Mouse (Mus musculus) right cerebral cortex, postnatal 36 days (tissue): ENCODE data around the gene Eya4.
A peak's percentile ranks its signal among the peaks of the same experiment; 100 is the strongest.

ENCODE experiments used
- DNase-seq, 2 experiments: peaks; one replicate each; pipeline ENCODE4 v3.0.0; 2022; ENCODE audit warnings: low spot score in 2 of 2, mixed read lengths in 1 of 2

The Eya4 gene

DNA sequence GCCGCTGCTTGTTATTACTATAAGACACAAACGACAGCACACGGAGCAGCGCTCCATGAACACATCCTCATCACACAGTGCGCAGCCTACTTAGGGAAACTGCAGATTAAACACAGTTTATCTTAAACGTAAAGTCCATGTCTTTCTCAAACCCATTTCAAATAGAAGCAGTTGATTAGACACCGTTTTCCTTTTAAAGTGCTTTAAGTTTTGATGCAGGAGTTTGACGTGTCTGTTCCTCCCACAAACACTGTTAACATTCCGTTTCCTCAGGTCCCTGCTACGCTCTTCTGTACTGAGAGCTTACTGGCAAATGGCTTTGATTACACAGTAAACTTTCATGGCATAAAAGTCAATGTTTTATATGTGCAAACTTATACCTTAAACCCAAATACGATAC, 191.4 kb downstream of the Eya4 start:
- DNase-seq = no peak

DNA sequence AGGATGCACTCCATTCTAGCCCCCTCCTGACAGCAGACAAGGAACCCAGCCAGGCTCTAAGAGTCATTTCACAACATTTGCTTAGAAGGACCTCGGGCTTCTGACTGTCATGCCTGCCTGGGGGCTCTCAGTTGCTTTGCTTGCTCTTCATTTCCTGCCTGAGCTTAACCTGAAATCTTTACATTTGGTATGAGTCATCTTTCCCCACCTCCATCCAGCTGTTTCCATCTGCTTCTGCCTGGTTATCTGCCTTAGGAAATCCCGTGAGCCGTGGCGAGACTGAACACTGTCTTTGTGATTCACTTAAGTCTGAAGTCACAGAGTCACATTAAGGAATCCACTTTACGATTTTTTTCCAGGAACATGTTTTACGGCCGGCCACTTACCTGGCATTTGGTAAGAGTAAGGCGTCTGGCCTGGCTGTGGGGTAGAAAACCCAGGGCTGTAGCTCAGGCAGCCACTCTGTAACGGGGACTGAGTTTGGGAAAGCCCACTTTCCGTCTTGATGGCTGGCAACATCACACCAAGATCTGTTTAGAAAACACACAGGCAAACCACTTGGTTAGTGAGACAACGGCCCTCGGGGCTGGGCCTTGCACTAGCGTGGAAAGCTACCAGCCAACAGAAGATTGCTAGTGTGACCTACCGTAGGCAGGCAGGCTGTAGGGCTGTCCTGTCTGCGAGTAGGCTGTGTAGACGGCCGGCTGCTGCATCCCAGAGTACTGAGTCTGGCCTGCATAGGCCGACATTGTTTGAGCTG, 193.5 kb downstream of the Eya4 start:
- DNase-seq = no peak

DNA sequence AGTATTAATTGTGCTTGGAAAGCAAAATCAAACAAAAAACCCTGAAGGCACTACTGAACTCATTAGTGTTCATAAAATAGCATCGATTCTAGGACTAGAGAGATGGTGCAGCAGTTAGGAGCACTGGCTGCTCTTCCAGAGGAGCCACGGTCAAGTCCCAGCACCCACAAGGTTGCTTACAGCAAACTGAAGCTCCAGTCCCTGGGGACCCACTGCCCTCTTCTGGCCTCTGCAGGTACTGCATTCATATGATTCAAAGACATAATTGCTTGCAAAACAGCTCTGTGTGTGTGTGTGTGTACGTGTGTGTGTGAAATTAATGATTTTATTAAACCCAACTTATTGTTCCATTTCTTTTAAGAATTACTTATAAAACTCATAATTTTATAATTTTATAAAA, 200.2 kb downstream of the Eya4 start:
- no peak for DNase-seq

DNA sequence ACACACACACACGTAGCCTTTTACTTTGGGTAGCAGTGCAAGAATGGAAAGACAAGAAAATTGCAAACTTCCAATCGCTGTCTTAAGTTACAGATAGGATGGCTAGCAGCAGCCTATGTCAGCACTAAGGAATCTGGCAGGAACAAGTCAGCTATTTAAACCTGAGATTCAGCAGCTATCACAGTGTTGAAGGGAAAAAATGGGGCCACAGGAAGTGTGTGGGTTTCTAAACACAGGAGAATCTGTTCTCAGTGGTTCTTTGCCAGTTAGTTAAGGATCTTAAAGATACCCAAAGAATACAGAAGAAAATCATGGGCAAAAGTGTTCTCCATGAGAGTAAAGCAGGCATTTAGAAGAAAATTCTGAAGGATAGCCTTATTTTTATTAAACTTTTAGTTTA, 206.0 kb downstream of the Eya4 start:
- peak; percentile 30 to 72 for DNase-seq

DNA sequence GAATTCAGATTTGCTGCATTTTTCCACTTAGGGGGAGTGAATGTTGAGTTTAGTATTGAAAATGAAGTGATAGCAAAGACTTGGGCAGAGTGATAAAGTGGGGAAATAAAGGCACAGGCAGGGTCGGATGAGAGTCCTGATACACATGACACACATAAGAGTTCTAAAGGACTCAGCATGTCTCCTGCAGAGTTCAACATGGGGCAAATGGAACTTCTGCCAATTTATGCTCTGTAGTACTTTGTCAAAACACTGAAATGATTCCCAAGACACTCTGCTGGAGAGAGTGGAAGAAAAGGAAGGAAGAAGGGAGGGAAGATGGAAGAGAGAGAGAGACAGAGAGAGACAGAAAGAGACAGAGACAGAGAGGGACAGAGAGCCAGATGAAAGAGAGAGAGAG, 222.6 kb downstream of the Eya4 start:
- DNase-seq = no peak

DNA sequence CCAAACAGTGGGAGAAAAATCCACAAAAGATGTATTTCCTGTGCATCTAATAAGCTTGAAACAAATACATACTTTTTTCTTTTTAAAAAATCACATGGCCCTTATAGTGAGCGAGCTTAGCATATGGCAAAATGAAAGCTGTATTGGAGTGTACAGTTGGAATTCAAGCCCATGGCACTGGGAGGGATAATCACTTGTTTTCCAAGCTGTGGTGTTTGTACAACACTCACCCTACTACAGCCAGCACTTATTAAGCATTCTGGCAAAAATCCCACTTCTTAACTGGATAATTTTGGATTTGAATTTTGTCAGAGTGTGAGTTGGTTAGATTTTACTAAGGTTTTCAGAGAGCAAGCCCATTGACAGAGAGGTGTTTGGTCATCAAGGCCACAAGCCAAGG, 223.4 kb downstream of the Eya4 start:
- no peak for DNase-seq

DNA sequence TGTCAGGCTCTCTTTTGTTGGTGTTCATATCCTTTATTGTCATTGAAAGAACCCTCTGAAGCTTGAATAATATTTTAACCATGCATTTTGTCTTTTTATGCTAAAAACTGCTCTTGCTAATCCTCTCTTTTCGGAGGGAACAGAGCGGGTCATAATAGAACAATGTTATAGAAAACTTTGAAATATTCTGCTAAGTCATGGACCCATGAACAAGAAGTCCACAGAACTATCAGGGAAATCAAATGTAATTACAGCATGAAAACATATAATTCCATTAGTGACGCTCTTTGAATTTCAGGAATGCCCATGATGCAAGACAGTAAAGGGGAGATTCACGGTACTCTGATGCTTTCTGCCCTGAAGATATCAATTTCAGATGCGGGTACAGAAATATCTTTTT, 224.1 kb downstream of the Eya4 start:
- DNase-seq = no peak

DNA sequence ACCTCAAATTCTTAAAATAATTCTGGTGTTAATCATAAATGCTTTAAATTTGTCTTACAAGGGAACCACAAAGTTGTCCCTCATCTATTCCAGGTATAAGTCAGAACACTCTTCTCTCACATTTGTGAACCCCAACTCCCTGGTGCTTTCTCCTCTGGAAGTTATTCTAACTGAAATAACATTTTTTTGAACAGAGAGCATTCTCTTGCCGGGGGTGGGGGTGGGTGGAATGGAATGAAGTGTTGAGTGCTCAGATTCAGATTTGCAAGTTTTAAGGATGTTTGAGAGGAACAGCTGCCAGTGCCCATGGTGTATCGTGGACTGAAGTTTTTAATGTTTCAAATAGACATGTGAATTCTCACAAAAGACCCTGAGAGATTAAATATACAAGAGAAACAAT, 230.1 kb downstream of the Eya4 start:
- DNase-seq = no peak

DNA sequence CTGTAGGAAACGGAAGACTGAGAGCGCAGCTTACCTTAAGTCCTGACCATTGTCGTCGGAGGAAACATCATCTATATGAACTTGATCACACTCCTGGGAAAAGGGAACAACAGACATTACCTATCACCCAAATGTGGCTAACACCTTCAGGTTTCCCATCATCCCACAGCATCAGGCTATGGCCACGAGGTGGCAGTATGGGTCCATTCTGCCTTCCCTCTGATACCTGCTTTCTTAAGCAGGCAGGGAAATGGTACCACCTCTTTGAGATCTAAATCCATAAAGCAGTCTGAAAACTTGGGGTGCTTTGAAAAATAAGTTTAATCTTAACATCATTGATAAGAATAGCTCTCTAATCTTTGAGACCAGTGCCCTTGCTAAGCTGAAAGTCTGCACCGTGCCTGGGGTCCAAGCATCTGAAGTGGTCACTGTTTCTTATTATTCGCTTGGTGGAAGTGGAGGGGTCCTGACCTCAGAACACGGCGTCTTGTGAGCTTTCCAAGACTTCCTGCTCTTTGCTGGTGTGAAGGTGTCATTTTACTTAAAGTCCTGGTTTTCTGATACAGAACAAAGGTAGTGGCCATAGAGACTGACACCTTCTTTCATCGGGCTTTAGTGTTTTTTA, 233.7 kb downstream of the Eya4 start:
- DNase-seq = peak; percentile 36 to 70

DNA sequence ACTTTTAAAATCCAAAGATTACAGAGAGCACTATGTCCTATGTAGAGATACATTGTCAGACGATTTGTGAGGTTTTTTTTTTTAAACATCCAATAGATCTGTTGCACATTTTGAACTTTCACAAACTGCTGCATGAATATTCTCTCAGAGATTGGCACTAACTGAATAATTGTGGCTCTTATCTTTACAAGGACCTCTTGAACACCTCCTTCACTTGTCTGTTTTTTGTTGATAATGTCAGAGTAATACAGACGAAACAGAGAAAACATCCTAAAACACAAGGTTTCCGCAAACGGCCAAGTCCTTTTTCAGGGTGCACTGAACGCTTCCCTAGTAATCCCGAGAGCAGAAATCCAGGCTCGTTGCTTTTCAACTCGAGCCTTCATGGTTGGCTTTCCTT, 234.5 kb downstream of the Eya4 start:
- DNase-seq = no peak

DNA sequence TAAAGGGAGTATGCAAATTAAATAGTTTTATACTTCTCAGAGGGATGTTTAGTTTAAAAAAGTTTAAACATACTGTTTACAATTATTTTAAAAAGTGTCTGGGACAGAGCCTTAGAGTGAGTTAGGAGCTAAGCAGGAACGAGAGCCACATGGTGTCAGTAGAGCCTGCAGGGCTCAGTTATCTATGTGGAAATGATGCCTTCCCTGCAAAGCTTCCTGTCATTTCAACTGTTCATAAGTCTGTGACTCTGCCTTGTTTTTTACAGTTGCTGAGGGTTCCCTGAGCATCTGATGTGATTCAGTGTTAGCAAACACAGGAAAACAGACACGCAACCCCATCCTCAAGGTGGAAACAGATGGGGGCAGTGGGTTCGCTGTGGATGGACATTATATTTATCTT, 235.3 kb downstream of the Eya4 start:
- no peak for DNase-seq

DNA sequence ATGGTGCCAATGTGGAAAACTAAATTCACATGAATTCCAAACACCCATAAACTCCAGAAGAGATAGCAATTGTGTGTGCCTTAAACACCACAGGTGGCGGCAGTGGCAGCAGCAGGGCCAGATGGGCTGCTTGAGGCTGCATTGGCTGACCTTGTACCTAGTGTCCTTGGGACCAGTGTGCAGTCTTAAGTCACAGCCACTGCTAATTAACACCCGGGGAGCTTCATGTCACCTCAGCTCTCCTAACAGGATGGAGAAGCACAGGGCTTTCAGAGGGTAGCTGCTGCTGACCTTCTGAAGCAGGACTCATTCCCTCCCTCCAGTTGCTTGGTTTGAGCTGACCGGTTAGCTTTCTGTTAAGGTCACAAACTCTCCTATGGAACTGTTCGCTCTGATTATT, 242.5 kb downstream of the Eya4 start:
- DNase-seq = no peak

DNA sequence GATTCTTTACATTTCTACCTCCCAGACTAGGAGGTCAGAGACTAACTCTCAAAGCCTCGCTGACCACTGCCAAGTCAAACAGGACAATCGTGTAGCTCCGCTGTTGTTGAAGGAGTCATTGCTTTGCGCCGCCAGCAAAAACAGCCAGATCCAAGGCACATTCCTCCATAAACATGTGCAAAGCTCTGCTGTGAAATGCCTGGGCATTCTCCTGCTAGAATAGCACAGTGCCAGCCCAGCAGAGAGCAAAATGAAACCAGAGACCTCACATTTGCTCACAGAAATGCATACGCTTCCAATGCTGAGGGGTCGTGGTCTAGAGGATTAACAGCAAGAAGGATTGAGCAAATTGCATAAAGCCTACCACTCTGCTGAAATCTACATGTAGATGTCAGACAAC, 258.1 kb downstream of the Eya4 start:
- no peak for DNase-seq

DNA sequence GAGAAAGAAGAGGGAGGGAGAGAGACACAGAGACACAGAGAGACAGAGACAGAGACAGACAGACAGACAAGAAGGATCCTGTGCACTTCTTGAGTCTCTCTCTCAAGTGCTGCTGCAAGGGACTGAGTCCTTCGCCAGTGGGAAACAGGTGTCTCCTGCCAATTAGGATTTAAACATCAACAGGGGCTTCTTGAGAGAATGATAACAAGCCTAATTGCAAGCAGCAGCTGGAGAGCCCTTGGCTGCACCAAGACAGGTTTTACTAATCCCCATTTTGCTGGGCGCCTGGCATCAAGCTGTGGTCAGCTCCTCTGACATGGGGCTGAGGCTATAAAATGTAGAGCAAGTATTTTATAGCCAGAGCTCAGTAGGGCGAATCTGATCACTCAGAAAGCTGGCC, 259.0 kb downstream of the Eya4 start:
- DNase-seq = no peak

DNA sequence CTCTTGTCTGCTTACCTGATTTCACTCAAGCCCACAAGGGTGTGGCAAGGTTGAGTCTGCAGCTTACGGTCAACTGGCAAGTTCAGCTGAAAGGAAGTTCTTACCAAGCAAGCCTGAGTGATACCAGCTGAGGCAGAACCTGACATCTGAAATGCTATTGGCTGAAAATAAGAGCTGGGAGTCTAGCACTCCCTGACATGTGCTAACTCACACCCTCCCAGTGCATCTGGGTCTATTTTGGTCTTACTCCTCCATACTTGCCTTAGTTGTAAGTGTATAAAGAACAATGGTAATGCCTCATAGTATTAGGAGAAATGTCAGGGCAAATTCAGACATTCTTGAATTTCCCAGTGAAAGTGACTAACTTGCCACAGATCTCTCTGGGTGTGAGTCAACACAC, 260.3 kb downstream of the Eya4 start:
- no peak for DNase-seq

DNA sequence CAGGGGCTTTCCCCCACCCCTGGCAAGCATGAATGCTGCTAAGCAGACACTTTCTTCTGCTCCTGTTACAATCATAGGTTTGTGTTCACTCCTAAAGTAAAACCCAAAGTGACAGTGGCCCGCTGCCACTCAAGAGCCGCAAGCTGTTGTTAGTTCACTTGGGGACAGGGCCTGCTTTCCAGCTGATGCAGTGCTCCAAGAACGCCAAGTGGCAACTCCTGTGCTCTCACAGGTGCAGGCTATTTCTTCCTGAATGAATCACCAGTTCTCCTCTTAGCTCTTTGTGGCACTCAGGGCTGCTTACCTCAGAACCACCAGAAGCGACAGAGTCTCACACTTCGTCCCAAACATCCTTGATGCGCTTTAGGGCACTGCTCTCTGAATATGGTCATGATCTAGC, 261.3 kb downstream of the Eya4 start:
- no peak for DNase-seq

DNA sequence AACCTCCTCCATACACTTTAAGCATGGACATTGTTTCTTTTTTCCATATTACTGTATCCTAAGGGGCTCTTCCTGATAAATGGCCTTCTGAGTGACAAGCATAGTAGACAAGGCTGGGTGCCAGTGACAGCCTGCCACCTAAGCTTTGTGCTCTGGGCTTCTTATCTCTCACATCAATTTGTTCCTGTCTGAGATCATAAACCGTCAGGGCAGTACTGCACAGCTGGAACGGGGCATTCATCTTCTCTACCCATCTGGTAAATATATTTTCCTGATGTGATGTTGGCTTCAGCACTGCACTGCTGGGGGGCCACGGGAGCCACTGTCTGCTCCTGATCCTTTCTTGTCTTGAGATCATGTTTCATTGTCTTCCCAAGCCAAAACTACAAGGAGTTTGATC, 261.8 kb downstream of the Eya4 start:
- no peak for DNase-seq

DNA sequence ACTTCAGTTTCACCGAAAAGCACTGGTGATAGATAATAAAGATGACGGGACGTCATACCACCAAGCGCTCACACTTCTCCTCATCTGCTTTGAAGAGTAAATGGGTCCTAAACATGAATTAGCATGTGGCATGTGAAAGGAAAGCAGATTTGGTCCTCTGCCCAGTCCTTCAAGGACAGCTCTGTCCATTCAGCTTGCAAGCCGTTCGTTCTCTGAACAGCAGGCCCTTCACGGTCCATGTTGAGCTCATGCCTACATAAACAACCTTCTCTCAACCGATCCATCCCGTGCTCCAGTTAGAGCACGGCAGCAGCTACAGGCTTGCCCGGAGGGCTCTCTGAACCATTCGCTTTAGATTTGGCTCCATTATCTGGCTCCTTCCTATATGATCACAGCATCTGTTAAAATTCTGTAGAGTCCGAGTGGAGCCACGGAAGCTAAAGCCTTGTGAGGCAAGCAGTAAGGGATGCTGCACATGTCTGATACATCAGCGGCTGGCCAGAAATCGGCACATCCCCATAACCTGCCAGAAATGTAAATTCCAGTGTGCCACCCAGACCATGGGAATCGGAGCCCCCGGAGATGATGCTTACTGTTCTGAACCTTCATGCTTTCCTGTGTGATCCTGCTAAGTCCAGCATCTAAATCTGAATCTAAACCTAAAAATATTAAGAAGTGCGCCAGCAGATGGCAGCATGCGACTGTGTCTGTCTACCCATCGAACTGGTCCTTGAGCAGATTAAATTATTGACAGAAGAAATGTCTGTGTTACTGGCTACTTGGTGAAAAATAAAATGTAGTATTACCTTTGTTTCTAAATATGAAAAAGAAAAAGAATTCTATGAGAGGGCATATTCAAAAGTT, 264.0 kb downstream of the Eya4 start:
- peak; percentile 71 to 73 for DNase-seq

DNA sequence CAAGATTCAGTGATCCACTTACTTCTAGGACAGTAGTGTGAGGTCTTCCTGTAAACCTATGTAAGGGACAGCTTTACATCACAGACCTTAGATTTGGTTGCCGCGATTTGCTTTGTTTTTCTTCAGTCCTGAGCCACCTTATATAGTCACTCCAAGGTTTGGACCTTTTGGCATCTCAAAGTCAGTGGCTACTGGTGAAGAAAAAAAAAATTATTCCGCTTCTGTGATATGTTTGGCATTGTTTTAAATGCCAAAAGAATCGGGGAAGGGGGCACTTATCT, 269.1 kb downstream of the Eya4 start:
- no peak for DNase-seq

DNA sequence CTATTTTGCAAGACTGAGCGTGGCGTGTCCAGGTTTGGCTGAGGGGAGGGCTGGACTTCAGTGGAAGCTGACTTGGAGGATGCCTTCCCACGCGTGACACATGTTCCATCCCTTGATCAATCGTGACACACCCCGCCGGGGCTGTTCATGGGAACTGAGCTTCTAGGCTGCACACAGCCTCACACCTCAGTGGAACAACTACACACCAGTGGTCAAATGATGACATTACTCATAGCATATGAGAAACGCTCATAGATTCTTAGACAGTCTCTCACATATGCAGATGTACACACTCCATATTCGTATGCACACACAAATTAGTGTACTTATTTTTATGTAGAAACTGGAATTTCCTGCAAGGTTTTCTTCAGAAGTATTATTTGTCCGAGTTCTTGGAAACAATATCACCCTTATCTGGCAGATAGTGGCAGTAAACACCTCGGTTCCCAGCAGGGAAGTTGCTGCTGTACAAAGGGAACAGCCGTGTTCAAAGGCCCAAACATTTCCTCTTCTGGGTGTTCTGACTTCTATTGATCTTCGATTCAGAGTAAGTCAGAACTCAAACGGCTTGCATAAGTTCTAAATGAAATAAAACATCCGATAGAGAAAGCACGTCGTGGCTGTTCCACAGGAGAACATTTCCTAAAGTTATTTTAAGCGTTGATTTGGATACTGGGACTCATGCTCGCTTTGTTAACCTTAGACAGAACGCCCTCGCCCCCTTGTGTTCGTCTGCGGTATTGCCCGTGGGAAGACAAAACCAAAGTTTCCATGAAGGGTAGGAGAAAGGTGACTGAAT, 269.6 kb downstream of the Eya4 start:
- DNase-seq = peak; percentile 59 to 60

DNA sequence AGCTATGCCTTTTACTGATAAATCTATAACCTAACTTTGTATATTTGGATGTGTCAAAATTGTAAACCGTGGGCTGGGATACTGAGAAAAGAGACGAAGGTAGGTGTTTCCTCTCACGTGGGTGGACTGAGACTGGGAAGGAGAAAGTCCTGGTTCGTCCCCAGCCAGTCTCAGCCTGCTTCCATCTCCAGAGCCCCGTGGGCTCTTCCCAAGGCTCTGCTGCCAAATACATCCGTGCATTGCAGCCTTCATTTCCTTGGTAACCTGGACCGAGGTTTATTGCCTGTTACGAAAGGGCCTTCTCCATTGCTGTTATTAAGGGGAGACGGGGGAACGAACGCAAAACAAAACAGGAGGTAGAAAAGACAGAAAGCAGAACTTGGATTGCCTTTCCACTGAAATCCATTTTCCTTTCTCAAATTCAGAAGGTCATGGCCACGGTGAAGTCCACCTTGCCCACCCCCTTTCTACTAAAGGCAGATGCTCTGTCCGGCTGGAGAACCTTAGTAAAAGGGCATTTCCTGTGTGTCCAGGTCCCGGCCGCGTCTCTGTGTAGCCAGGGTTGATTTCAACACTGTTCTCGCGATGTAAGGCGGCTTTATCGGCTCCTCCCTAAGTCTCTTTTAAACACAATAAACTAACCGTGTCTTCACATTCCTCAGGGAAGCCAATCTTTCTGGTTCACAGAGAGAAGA, 273.7 kb downstream of the Eya4 start:
- no peak for DNase-seq

DNA sequence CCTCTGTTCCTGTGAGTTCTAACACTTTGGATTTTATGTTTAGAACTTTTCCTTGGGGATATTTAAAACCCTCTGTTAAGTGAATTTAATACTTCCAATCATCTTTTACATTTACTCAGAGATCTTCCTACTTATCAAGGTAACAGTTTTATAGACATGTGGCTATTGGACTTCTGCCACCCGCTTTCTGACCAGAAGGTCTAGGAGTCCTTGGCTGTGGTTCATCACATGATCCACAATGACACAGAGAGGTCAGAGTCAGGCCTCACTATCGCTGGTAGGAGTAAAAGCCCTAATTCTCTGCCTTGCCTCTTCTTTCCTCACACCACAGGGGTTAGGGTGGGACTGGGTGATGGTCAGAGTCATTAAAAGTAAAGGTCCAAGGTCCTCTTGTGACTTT, 277.2 kb downstream of the Eya4 start:
- DNase-seq = no peak
